Mouse (Mus musculus) thymus, adult 2 months (tissue): Measurements from ENCODE around the gene Slc23a4. TPM values are rescaled to one million over a fixed set of nuclear protein-coding genes. Genes with fewer than 3 reads are reported as not detected.

Experiments used
- DNase-seq: peaks from one replicate; pipeline ENCODE4 v3.0.0; 2021
- H3K27ac ChIP-seq: fragments of 200-500 bp; 2 replicates; pipeline ENCODE4 v1.5.1; 2012; ENCODE audit warnings: low read length, control low read depth; ENCODE audit not compliant: control insufficient read depth, insufficient read depth
- H3K27me3 ChIP-seq: fragments of 200-500 bp; 2 replicates; pipeline ENCODE4 v1.6.1; 2012; ENCODE audit warnings: mild to moderate bottlenecking, low read length, moderate library complexity, mixed read lengths; ENCODE audit not compliant: control insufficient read depth, insufficient read depth
- H3K36me3 ChIP-seq: fragments of 200-500 bp; 2 replicates; pipeline ENCODE4 v1.6.1; 2012; ENCODE audit warnings: mild to moderate bottlenecking, low read length, moderate library complexity; ENCODE audit not compliant: control insufficient read depth, insufficient read depth
- H3K4me1 ChIP-seq: fragments of 200-500 bp; replicated peaks from 2 replicates; pipeline ENCODE4 v1.6.1; 2012; ENCODE audit warnings: low read length; ENCODE audit not compliant: control insufficient read depth, insufficient read depth
- H3K4me3 ChIP-seq: fragments of 200-500 bp; 2 replicates; pipeline ENCODE4 v1.5.1; 2012; ENCODE audit warnings: mild to moderate bottlenecking, low read length, control low read depth, moderate library complexity; ENCODE audit not compliant: control insufficient read depth, insufficient read depth
- CTCF ChIP-seq: fragments of 200-500 bp; IDR thresholded peaks from 2 replicates; pipeline ENCODE4 v1.5.1; 2012; ENCODE audit warnings: mild to moderate bottlenecking, control low read depth, low read length, moderate library complexity, borderline replicate concordance; ENCODE audit not compliant: control insufficient read depth, poor library complexity, insufficient read depth; ENCODE audit errors: extremely low read depth
- POLR2A ChIP-seq: fragments of 200-500 bp; IDR thresholded peaks from 2 replicates; pipeline ENCODE4 v1.6.1; 2012; ENCODE audit warnings: mild to moderate bottlenecking, low read length, control low read depth, moderate library complexity; ENCODE audit not compliant: control insufficient read depth, poor library complexity, insufficient read depth; ENCODE audit errors: extremely low read depth
- WGBS: fragments of 180-500 bp; shearing (Covaris S2); methylation state at CpG from one replicate; pipeline ENCODE4 v1.1.7; 2018; 5-methylcytosine and 5-hydroxymethylcytosine counted together
- polyA plus RNA-seq: library from polyadenylated mRNA; depleted of rRNA; stranded (reverse); fragments of >200 nt; gene quantifications from 2 replicates; pipeline ENCODE4 v1.2.3, GENCODE M21; 2012

The Slc23a4 gene
- polyA plus RNA-seq, 1 experiment = 8.1 TPM

DNA sequence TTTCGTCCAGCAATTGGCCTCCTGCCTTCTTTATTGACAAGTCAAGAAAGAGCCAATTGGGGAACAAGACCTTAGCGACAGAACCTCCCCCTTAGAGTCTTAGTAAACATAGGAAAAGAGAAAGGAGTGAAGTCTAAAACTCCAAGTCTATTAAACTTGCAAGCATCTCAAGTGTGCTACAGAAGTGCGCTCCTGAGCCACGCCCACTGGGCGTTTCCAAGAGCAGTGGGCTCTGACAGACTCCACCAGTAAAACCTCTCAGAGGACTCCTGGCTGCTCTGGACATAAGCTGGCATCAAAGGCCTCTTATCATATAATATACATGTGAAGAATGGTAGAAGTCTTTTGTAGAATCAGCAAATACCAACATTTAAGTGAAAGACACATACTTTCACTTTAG, 84.8 kb downstream of the Slc23a4 start:
- no peak for DNase-seq
- Histone ChIP-seq H3K27ac (no peak overlapping the region), H3K4me1 (peaks cover 6% of the 10 kb centered on the region), H3K36me3 (peaks cover 60% of the 10 kb centered on the region), H3K27me3 (no peaks in the 10 kb centered on the region), H3K4me3 (no peak overlapping the region)
- WGBS = 94% methylated on average over 5 of the region's 5 CpGs
- no peak for TF ChIP-seq POLR2A
- TF ChIP-seq CTCF = no peak

GRCm38 (mm10) chr6:34902578-34902977, 85.6 kb downstream of the Slc23a4 start:
- Histone ChIP-seq H3K27me3 (no peaks in the 10 kb centered on the region), H3K27ac (no peak overlapping the region), H3K36me3 (peaks cover 60% of the 10 kb centered on the region), H3K4me3 (no peak overlapping the region), H3K4me1 (peaks cover 6% of the 10 kb centered on the region)
- DNase-seq = no peak
- WGBS = 93% methylated on average over 7 of the region's 7 CpGs
- TF ChIP-seq POLR2A = no peak
- TF ChIP-seq CTCF = no peak

GRCm38 (mm10) chr6:34901911-34902444, 86.2 kb downstream of the Slc23a4 start:
- Histone ChIP-seq H3K4me1 (peaks cover 6% of the 10 kb centered on the region), H3K27ac (no peak overlapping the region), H3K27me3 (no peaks in the 10 kb centered on the region), H3K4me3 (no peak overlapping the region), H3K36me3 (peaks cover 59% of the 10 kb centered on the region)
- DNase-seq = no peak
- 57% methylated on average over 9 of the region's 9 CpGs for WGBS
- TF ChIP-seq POLR2A (no peak), CTCF (no peak)

- Histone ChIP-seq H3K27ac (no peak overlapping the region), H3K27me3 (no peaks in the 10 kb centered on the region), H3K36me3 (peaks cover 55% of the 10 kb centered on the region), H3K4me3 (no peak overlapping the region), H3K4me1 (peaks cover 6% of the 10 kb centered on the region)
- 98% methylated on average over 2 of the region's 2 CpGs for WGBS
- DNase-seq = no peak
- no peak for TF ChIP-seq CTCF
Measured at GRCm38 (mm10) chr6:34900990-34901389, 87.2 kb downstream of the Slc23a4 start.

DNA sequence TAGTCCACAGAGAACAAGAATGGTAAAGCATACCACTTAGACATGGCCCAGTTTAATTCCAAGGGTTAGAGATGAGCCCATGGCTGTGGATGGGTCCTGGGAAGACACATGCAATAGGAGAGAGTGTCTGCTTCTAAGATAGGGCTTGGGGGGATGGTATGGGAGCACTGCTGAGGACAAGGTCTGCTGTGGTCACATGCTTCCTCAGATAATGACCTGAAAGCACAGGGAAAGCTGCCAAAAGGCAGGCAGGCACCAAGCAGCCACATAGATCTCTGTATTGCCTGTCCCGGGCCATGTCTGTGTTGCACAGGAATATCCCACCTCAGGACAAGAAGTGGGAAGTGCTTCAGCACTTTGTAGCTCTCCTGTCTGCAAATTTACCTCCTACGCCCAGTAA, 89.1 kb downstream of the Slc23a4 start:
- DNase-seq = no peak
- WGBS = 96% methylated on average over 2 of the region's 2 CpGs
- TF ChIP-seq CTCF (no peak), POLR2A (no peak)
- Histone ChIP-seq H3K27ac (no peak overlapping the region), H3K4me1 (peaks cover 6% of the 10 kb centered on the region), H3K4me3 (no peak overlapping the region), H3K36me3 (peaks cover 60% of the 10 kb centered on the region), H3K27me3 (no peaks in the 10 kb centered on the region)

GRCm38 (mm10) chr6:34896168-34896780, 91.9 kb downstream of the Slc23a4 start:
- peaks cover 44% of the 10 kb centered on the region for H3K36me3 ChIP-seq

More at GRCm38 (mm10) chr6:34896168-34896780, 91.9 kb downstream of the Slc23a4 start:
- Histone ChIP-seq H3K4me3 (no peak overlapping the region), H3K27ac (no peak overlapping the region), H3K4me1 (no peaks in the 10 kb centered on the region), H3K27me3 (no peaks in the 10 kb centered on the region)
- WGBS = 94% methylated on average over 16 of the region's 16 CpGs
- no peak for TF ChIP-seq POLR2A
- TF ChIP-seq CTCF = no peak
- DNase-seq = no peak
